Mouse (Mus musculus) midbrain, embryonic 11.5 days (tissue): ENCODE data around the gene Zbtb16. TPM values are rescaled to one million over a fixed set of nuclear protein-coding genes. Genes with fewer than 3 reads are reported as not detected.
A peak's percentile ranks its signal among the peaks of the same experiment; 100 is the strongest.

Experiments used
- ATAC-seq: fragments of 200-750 bp; cut with Nextera tagmentation; 2 replicates; pipeline ENCODE4 v1.8.0; 2017; ENCODE audit warnings: moderate TSS enrichment, moderate library complexity; ENCODE audit not compliant: low FRiP score
- DNase-seq: peaks from one replicate; pipeline ENCODE4 v3.0.0; 2015; ENCODE audit warnings: low spot score; ENCODE audit errors: missing footprints
- H3K27ac ChIP-seq: fragments of 300-500 bp; sonication (generic); 2 replicates; pipeline ENCODE4 v1.5.1; 2014; ENCODE audit warnings: low read depth, low read length
- H3K27me3 ChIP-seq: fragments of 300-500 bp; sonication (generic); 2 replicates; pipeline ENCODE4 v1.6.1; 2014; ENCODE audit warnings: mild to moderate bottlenecking, low read length, moderate library complexity, mixed read lengths; ENCODE audit not compliant: control insufficient read depth, insufficient read depth
- H3K36me3 ChIP-seq: fragments of 300-500 bp; sonication (generic); 2 replicates; pipeline ENCODE4 v1.6.1; 2014; ENCODE audit warnings: mild to moderate bottlenecking, low read length, moderate library complexity, mixed read lengths; ENCODE audit not compliant: control insufficient read depth, insufficient read depth
- H3K4me1 ChIP-seq: fragments of 300-500 bp; sonication (generic); 2 replicates; pipeline ENCODE4 v1.6.1; 2014; ENCODE audit warnings: low read length; ENCODE audit not compliant: control insufficient read depth, insufficient read depth
- H3K4me2 ChIP-seq: fragments of 300-500 bp; sonication (generic); 2 replicates; pipeline ENCODE4 v1.6.1; 2014; ENCODE audit warnings: mild to moderate bottlenecking, moderate library complexity
- H3K4me3 ChIP-seq: fragments of 300-500 bp; sonication (generic); 2 replicates; pipeline ENCODE4 v1.5.1; 2014; ENCODE audit warnings: low read depth, low read length
- H3K9ac ChIP-seq: fragments of 300-500 bp; sonication (generic); 2 replicates; pipeline ENCODE4 v1.6.1; 2014; ENCODE audit warnings: low read length
- H3K9me3 ChIP-seq: fragments of 300-500 bp; sonication (generic); 2 replicates; pipeline ENCODE4 v1.6.1; 2016; ENCODE audit warnings: low read length; ENCODE audit not compliant: control insufficient read depth
- WGBS: fragments of 180-500 bp; shearing (Covaris S2); extraction: QIAGEN DNeasy Blood & Tissue Kit; methylation state at CpG from one replicate; pipeline ENCODE4 v1.1.7; 2014; 5-methylcytosine and 5-hydroxymethylcytosine counted together
- polyA plus RNA-seq: library from polyadenylated mRNA; unstranded; fragments of >200 nt; fragmentation: Nextera tagmentation; extraction: Ambion mirVana; gene quantifications from 2 replicates; pipeline ENCODE4 v1.2.1, GENCODE M21; 2014

The Zbtb16 gene
- polyA plus RNA-seq, 1 experiment from 2014 or later = 15.0 TPM

DNA sequence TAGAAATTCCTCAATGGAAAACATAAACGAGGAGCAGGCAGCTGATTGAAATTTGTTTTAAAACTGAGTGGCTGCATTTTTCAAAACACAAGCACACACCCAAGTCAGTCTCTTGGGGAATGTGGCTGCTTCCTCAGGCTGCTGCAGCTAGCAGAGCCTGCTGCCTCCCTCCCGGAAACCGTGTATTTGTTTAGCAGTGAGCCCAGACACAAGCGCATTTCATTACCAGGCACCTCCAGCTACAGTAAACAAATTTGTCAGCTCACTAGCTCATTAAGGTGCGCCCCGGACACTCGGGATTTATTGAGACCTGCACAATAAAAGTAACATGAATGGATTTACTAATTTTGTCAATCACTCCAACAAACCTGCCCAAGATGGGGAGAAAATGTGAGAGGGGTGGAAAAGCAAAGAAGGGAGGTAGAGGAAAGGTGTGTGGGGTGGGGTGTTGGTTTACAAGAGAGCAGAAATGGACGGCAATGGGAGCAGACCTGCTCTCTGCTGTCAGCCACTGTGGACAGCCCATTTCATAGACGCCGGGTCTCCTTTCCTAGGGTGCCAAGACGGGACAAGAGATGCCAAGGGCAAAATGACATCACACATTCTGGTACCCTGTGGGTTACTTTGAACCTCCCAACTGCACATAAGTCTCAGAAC is 161.5 kb downstream of the Zbtb16 start:
- Histone ChIP-seq H3K4me3 (no peak overlapping the region), H3K9ac (peak overlapping the region; percentile 41; the same call in 1 of the 2 replicates), H3K36me3 (no peaks in the 10 kb centered on the region), H3K4me1 (peaks cover 72% of the 10 kb centered on the region), H3K4me2 (no peak overlapping the region; the same call in 1 of the 2 replicates), H3K9me3 (no peaks in the 10 kb centered on the region), H3K27ac (peak overlapping the region; percentile 57), H3K27me3 (no peaks in the 10 kb centered on the region)
- WGBS = 5% methylated on average over 11 of the region's 11 CpGs
- peak; percentile 92 for DNase-seq
- no peak for ATAC-seq

DNA sequence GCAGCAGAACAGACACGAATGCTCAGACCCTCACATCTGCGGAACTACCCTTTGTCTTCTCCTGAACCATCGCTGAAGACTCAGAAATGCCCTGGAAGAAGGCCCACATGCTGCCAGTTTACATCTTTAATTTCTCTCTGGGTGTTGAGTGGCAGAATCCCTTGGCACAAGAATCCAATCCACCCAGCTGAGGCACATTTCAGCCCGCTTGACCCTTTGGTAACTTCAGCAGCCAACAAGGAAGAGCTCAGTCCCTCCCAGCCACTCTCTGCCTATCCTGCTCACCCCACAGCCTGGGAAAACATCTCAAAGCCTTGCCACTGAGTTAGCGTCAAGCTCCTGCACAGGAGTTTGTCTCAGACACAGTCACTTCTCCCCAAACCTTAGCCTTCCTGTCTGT is 162.2 kb downstream of the Zbtb16 start:
- H3K36me3 ChIP-seq = no peaks in the 10 kb centered on the region
- H3K27ac ChIP-seq = peak overlapping the region; percentile 57
- DNase-seq (no peak), ATAC-seq (no peak)
- no peaks in the 10 kb centered on the region for H3K9me3 ChIP-seq
- no peaks in the 10 kb centered on the region for H3K27me3 ChIP-seq
- H3K4me1 ChIP-seq = peaks cover 65% of the 10 kb centered on the region
- WGBS = 21% methylated on average over 5 of the region's 5 CpGs
- peak overlapping the region; percentile 41; the same call in 1 of the 2 replicates for H3K9ac ChIP-seq
- no peak overlapping the region for H3K4me2 ChIP-seq
- no peak overlapping the region for H3K4me3 ChIP-seq

DNA sequence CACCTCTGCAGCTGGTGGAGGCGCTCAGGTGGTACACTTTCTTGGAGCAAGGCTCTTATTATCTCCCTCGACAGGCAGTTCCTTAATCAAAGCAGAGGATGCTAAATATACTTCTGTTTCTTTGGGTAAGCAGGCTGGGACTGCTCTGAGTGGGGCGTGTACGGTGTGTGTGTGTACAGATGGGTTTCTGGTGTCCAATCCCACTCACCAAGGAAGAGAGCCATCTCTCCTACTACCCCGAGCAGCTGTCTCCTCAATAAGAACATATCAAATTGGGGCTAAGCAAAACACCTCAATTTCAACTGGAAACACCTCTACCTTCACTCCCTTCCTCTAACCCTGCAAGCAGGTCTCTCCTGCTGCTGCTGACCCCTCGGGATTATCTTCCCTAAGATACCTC is 162.8 kb downstream of the Zbtb16 start:
- H3K4me1 ChIP-seq = peaks cover 59% of the 10 kb centered on the region
- H3K9ac ChIP-seq = peak overlapping the region; percentile 41; the same call in 1 of the 2 replicates
- DNase-seq (no peak), ATAC-seq (no peak)
- H3K9me3 ChIP-seq = no peaks in the 10 kb centered on the region
- H3K27me3 ChIP-seq = no peaks in the 10 kb centered on the region
- H3K36me3 ChIP-seq = no peaks in the 10 kb centered on the region
- H3K4me3 ChIP-seq = no peak overlapping the region
- WGBS = 67% methylated on average over 6 of the region's 6 CpGs
- H3K4me2 ChIP-seq = no peak overlapping the region
- H3K27ac ChIP-seq = peak overlapping the region; percentile 57; the same call in 1 of the 2 replicates

DNA sequence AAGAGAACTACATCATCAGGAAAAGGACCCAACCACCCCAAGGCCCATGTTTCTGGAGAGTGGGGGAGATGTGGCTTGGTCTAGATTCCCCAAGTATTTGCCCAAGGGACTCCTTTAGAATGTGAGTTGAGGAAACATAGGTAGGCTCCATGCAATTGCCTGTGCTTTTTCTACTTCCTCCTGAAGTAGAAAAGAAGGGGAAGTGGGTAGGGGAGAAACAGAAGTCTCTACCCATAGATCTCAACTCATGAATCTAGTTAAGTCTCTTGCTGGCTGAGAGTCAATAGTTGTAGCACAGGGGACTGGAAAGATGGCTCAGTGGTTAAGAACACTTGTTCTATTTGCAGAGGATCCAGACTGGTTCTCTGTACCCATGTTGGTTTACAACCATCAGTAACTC is 164.2 kb downstream of the Zbtb16 start:
- H3K27me3 ChIP-seq = no peaks in the 10 kb centered on the region

DNA sequence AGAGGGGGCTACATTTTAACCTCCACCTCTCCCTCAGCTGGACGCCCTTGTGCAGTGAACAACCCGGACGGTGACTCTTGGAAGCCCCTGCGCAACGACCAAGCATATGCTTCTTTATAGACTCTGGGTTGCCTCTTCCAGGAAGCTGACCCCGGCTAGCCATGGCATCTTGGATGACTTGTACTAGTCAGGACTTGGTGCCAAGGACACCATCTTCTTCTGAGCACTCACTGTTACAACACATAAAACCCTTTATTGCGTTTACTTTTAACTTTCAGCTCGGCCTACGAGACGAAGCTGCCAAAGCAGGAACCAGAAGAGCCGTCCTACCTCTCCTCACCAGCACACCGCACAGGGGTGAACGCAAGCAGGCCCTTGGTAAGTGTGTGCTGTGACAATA is 165.9 kb downstream of the Zbtb16 start:
- H3K4me1 ChIP-seq = peaks cover 30% of the 10 kb centered on the region
- H3K36me3 ChIP-seq = no peaks in the 10 kb centered on the region
- no peak overlapping the region for H3K27ac ChIP-seq
- no peak overlapping the region for H3K9ac ChIP-seq
- no peak overlapping the region for H3K4me2 ChIP-seq
- no peak overlapping the region for H3K4me3 ChIP-seq
- H3K9me3 ChIP-seq = no peaks in the 10 kb centered on the region
- 92% methylated on average over 13 of the region's 13 CpGs for WGBS
- H3K27me3 ChIP-seq = no peaks in the 10 kb centered on the region
- ATAC-seq = no peak
- no peak for DNase-seq

More for the DNA sequence above, 164.2 kb downstream of the Zbtb16 start:
- no peak overlapping the region for H3K4me3 ChIP-seq
- DNase-seq (no peak), ATAC-seq (no peak)
- no peak overlapping the region for H3K27ac ChIP-seq
- H3K4me1 ChIP-seq = peaks cover 47% of the 10 kb centered on the region
- no peaks in the 10 kb centered on the region for H3K9me3 ChIP-seq
- no peak overlapping the region for H3K4me2 ChIP-seq
- no peak overlapping the region for H3K9ac ChIP-seq
- H3K36me3 ChIP-seq = no peaks in the 10 kb centered on the region

DNA sequence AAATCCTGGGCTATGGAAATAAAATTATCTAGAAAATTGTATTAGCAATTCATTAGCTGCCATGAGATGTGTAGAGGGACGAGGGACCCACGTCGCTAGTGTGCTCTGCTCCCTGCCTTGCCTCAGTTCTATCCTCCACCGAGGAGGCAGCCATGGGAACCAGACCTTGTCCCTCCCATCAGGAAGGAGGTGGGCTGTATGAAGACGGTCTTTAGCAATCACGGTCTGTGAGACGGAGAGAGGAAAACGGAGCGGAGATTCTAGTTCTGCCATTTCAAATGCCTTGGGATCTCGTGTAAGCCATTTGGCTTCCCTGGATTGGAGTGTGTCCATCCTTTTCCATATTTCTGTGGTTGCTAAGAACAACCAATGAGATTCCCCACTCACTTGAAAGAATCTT is 166.3 kb downstream of the Zbtb16 start:
- Histone ChIP-seq H3K9me3 (no peaks in the 10 kb centered on the region), H3K9ac (no peak overlapping the region), H3K27ac (no peak overlapping the region), H3K36me3 (no peaks in the 10 kb centered on the region), H3K4me3 (no peak overlapping the region), H3K4me1 (peaks cover 25% of the 10 kb centered on the region), H3K27me3 (no peaks in the 10 kb centered on the region), H3K4me2 (no peak overlapping the region)
- 76% methylated on average over 10 of the region's 10 CpGs for WGBS
- ATAC-seq (no peak), DNase-seq (no peak)

DNA sequence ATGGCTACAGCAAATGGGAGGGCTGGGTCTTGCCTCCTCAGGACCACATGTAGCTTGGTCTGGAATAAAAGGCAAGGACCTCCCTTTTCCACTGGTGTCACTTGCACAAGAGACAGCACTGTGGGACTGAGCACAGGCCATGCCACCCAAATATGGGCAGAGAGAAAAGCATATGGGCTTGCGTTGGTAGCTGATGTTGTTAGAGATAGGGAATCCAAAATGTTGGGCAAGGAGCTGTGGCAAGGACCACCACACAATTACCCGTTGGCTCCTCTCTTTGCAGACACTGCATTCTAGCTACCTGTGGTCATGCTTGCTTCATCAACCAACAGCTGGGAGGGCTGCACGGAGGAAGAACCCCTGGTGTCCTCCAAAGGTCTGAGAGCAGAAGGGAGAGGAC is 169.3 kb downstream of the Zbtb16 start:
- ATAC-seq = no peak
- Histone ChIP-seq H3K9ac (no peak overlapping the region), H3K27me3 (no peaks in the 10 kb centered on the region), H3K4me1 (peaks cover 31% of the 10 kb centered on the region), H3K4me3 (no peak overlapping the region), H3K27ac (no peak overlapping the region), H3K36me3 (no peaks in the 10 kb centered on the region), H3K4me2 (no peak overlapping the region), H3K9me3 (no peaks in the 10 kb centered on the region)
- WGBS = 91% methylated on average over 3 of the region's 3 CpGs
- no peak for DNase-seq

DNA sequence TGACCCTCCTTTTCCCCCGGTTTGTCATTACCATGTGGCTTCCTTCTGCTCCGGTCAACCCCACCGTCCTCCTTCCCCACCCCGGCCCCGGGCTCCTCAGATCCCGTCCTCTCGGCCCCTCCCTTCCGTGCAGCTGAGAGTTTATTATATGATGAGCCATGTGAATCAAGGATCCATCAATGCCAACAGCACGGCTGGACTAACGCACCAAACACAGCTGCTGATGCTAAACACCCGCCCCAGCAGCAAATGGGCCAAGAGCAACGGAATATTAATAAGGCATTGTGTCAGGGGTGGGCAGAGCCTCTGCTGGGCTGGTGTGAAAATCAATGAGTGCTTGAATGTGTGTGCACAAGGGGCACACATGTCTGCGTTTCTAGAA is 173.0 kb downstream of the Zbtb16 start:
- peaks cover 5% of the 10 kb centered on the region for H3K9me3 ChIP-seq
- H3K36me3 ChIP-seq = peaks cover 4% of the 10 kb centered on the region; the same call in 1 of the 2 replicates
- ATAC-seq (peak; percentile 76), DNase-seq (peak; percentile 88)
- no peaks in the 10 kb centered on the region for H3K27me3 ChIP-seq
- H3K9ac ChIP-seq = peak overlapping the region; percentile 30; the same call in 1 of the 2 replicates
- H3K4me2 ChIP-seq = peak overlapping the region; percentile 21; the same call in 1 of the 2 replicates
- peaks cover 29% of the 10 kb centered on the region for H3K4me1 ChIP-seq
- H3K27ac ChIP-seq = peak overlapping the region; percentile 70
- no peak overlapping the region for H3K4me3 ChIP-seq
- 26% methylated on average over 13 of the region's 13 CpGs for WGBS

DNA sequence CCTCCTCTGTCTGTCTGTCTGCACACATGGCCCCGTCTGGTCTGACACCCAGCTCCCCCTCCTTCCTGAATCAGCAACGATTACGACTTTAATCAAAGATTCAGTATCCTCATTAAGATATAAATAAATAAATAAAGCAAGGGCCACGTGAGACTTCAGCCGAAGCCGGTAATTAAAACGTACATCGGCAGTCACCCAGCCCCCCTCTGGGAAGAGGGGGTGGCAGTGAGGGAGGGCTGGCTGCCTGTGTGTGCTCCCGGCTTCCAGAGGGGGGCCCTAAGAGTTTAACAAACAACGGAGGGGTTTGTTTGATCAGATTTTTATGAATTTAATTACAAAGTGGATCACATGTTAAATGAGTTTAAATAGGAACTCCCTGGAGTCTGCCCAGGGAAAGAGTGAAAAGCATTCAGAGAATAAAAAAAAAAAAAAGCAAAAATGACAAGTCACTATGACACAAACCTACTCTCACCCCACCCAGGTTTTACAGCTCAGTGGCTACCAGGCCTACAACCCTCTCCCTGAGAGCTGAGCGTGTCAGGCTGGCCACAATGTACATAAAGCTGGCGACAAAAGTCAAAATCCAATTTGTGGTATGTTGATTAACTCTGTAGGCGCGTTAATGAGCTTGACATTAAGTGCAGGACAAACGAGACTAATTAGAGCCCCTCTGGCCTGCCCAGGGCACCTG is 173.5 kb downstream of the Zbtb16 start:
- DNase-seq = no peak
- 31% methylated on average over 15 of the region's 15 CpGs for WGBS
- peak overlapping the region; percentile 21; the same call in 1 of the 2 replicates for H3K4me2 ChIP-seq

More for the DNA sequence above, 173.5 kb downstream of the Zbtb16 start:
- H3K9ac ChIP-seq = no peak overlapping the region; the same call in 1 of the 2 replicates
- no peaks in the 10 kb centered on the region for H3K27me3 ChIP-seq
- peaks cover 4% of the 10 kb centered on the region; the same call in 1 of the 2 replicates for H3K36me3 ChIP-seq
- no peak overlapping the region for H3K4me3 ChIP-seq
- peaks cover 29% of the 10 kb centered on the region for H3K4me1 ChIP-seq
- peak overlapping the region; percentile 70 for H3K27ac ChIP-seq
- ATAC-seq = peak; percentile 43
- H3K9me3 ChIP-seq = peaks cover 5% of the 10 kb centered on the region
